ENCODE assay signal across 16 mouse cellular contexts in the genomic region with DNA sequence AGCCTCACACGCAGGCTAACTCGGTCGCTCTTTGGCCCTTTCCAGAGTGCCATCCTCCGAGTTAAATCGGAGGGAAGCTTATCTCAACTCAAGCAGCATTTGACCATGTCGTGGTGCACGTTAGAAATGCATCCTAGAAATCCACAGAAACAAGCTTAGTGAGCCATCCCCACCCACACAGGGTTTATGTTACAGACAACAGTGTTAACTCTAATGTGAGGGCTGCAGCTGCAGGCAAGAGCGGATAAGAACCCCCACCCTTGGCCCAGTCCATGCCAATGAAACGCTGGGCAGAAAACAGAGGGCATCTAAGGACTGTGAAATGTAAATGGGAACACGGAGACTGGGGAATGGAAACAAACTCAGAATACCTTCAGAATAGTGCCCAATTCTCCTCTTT.
DNase-seq lines count a peak whose midpoint lies in the region; ATAC-seq and TF ChIP-seq lines count a peak whose summit lies in the region.
"Had no signal": no experiment of that assay in that cellular context is flagged by ENCODE, and none has a peak within 500 bp of the region (broad histone marks: within the 10 kb centered on the region; RNA-seq: fewer than 3 reads in every experiment).

No protein-coding gene starts in this region.

- no peak overlapping the region for H3K27ac ChIP-seq in heart, embryonic 12.5 days (ENCODE audit: poor library complexity, severe bottlenecking)
- peak overlapping the region; percentile 17; the same call in 1 of the 2 replicates for H3K27ac ChIP-seq in lung, postnatal 0 days (ENCODE audit: low read length)
- peak overlapping the region; percentile 45; the same call in 1 of the 2 replicates for H3K27ac ChIP-seq in stomach, postnatal 0 days (replicated peaks)
- H3K27ac ChIP-seq: kidney, embryonic 15.5 days; limb, embryonic 13.5 days; neural tube, embryonic 12.5 days had no signal

- no peak overlapping the region for H3K9ac ChIP-seq in heart, embryonic 12.5 days
- no peak overlapping the region for H3K9ac ChIP-seq in lung, postnatal 0 days (replicated peaks; ENCODE audit: low read depth)
- H3K9ac ChIP-seq in stomach, postnatal 0 days (ENCODE audit: low read length): no peak overlapping the region
- H3K9ac ChIP-seq: kidney, embryonic 15.5 days; limb, embryonic 13.5 days; neural tube, embryonic 12.5 days had no signal

- ATAC-seq in cerebellum, adult (ENCODE audit: insufficient number of reproducible peaks, low FRiP score, low TSS enrichment): no peak
- no peak for ATAC-seq in heart, embryonic 12.5 days (ENCODE audit: insufficient number of reproducible peaks, low FRiP score)
- no peak for ATAC-seq in lung, postnatal 0 days
- ATAC-seq in stomach, postnatal 0 days (ENCODE audit: low FRiP score, low TSS enrichment): no peak
- ATAC-seq: hindbrain, embryonic 16.5 days had no signal

- no peaks in the 10 kb centered on the region for H3K36me3 ChIP-seq in heart, embryonic 12.5 days
- H3K36me3 ChIP-seq in lung, postnatal 0 days (ENCODE audit: insufficient read depth, low read length): no peaks in the 10 kb centered on the region
- H3K36me3 ChIP-seq in stomach, postnatal 0 days (ENCODE audit: control insufficient read depth, insufficient read depth, low read length): no peaks in the 10 kb centered on the region
- H3K36me3 ChIP-seq: kidney, embryonic 15.5 days; limb, embryonic 13.5 days; neural tube, embryonic 12.5 days had no signal

- TF ChIP-seq CTCF in lung, postnatal 0 days (IDR thresholded peaks at IDR 0.05): no peak
- no peak for TF ChIP-seq CTCF in stomach, postnatal 0 days (IDR thresholded peaks at IDR 0.05; ENCODE audit: low read depth)

- peak; percentile 20 for DNase-seq in cerebellum, adult 8-10 months
- DNase-seq in heart, postnatal 10 days: no peak
- no peak for DNase-seq in lung, postnatal 0 days (ENCODE audit: low spot score)
- DNase-seq in lung, adult 18-20 months: no peak
- DNase-seq in stomach, postnatal 0 days (ENCODE audit: low spot score): no peak
- DNase-seq in kidney, adult 18-20 months: no peak
- DNase-seq: adrenal gland, postnatal 14 days; thymus, postnatal 25 days had no signal

- H3K4me2 ChIP-seq in heart, embryonic 12.5 days: peak overlapping the region; percentile 23; the same call in 1 of the 2 replicates
- peak overlapping the region; percentile 9; the same call in 1 of the 2 replicates for H3K4me2 ChIP-seq in lung, postnatal 0 days (replicated peaks; ENCODE audit: low read depth, low read length)
- peak overlapping the region; percentile 30 for H3K4me2 ChIP-seq in stomach, postnatal 0 days (replicated peaks; ENCODE audit: low read depth)
- H3K4me2 ChIP-seq: limb, embryonic 13.5 days; neural tube, embryonic 12.5 days had no signal

- intact Hi-C loops in heart, postnatal 10 days (cut with DNase I): no loop called here

- no peak for TF ChIP-seq EP300 in lung, postnatal 0 days (IDR thresholded peaks at IDR 0.05)
- no peak for TF ChIP-seq EP300 in stomach, postnatal 0 days (optimal IDR thresholded peaks at IDR 0.05)

- H3K4me3 ChIP-seq in heart, embryonic 12.5 days: no peak overlapping the region
- H3K4me3 ChIP-seq in lung, postnatal 0 days (ENCODE audit: low read depth, low read length): no peak overlapping the region
- H3K4me3 ChIP-seq in stomach, postnatal 0 days (ENCODE audit: low read depth, low read length): no peak overlapping the region
- H3K4me3 ChIP-seq: kidney, embryonic 15.5 days; limb, embryonic 13.5 days; megakaryocyte, embryonic 14.5 days; neural tube, embryonic 12.5 days had no signal

- peaks cover 8% of the 10 kb centered on the region for H3K4me1 ChIP-seq in heart, embryonic 12.5 days (replicated peaks)
- H3K4me1 ChIP-seq in lung, postnatal 0 days (ENCODE audit: insufficient read depth, low read depth, low read length): no peaks in the 10 kb centered on the region
- H3K4me1 ChIP-seq in stomach, postnatal 0 days (replicated peaks; ENCODE audit: control insufficient read depth, insufficient read depth): no peaks in the 10 kb centered on the region
- H3K4me1 ChIP-seq: megakaryocyte, embryonic 14.5 days; neural tube, embryonic 12.5 days had no signal

- WGBS in heart, embryonic 12.5 days: 52% methylated on average over 10 of the region's 10 CpGs
- 44% methylated on average over 10 of the region's 10 CpGs for WGBS in lung, postnatal 0 days
- WGBS in stomach, postnatal 0 days: 46% methylated on average over 10 of the region's 10 CpGs

- H3K9me3 ChIP-seq in heart, embryonic 12.5 days (replicated peaks): no peaks in the 10 kb centered on the region
- no peaks in the 10 kb centered on the region for H3K9me3 ChIP-seq in lung, postnatal 0 days (ENCODE audit: low read length)
- H3K9me3 ChIP-seq in stomach, postnatal 0 days (ENCODE audit: control insufficient read depth, low read length): no peaks in the 10 kb centered on the region
- H3K9me3 ChIP-seq: kidney, embryonic 15.5 days; limb, embryonic 13.5 days; neural tube, embryonic 12.5 days had no signal

- no peaks in the 10 kb centered on the region for H3K27me3 ChIP-seq in heart, embryonic 12.5 days (replicated peaks)
- H3K27me3 ChIP-seq in lung, postnatal 0 days (replicated peaks; ENCODE audit: insufficient read depth, low read length): no peaks in the 10 kb centered on the region
- no peaks in the 10 kb centered on the region for H3K27me3 ChIP-seq in stomach, postnatal 0 days (ENCODE audit: control insufficient read depth, insufficient read depth, low read length)
- H3K27me3 ChIP-seq: CH12.LX; kidney, embryonic 15.5 days; limb, embryonic 13.5 days; neural tube, embryonic 12.5 days had no signal
